Mouse (Mus musculus) liver, embryonic 14.5 days (tissue): ENCODE data around the gene Rps6kc1.

Source experiments
- CTCF ChIP-seq: IDR thresholded peaks from 2 replicates; pipeline ENCODE4 v1.5.1; 2016; ENCODE audit warnings: antibody characterized with exemption, low read depth, control low read depth
- EP300 ChIP-seq: IDR thresholded peaks from 2 replicates; pipeline ENCODE4 v1.6.1; 2016; ENCODE audit warnings: antibody characterized with exemption, low read depth

DNA sequence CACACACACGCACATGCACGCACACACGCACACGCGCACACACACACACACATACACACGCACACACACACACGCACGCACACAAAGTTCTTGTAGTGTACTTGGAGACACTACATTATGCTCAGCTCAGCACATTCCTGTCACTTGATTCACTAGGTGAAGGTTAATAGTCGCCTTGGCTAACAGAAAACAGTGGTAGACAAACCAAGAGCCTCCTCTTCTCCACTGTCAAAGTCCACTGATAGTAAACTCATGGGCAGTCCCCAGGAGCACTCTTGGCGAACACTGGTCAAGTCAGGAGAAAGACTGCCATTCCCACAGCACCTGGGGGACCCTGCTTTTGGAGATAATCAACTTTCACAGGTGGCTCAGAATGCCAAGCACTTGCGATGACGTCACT is 40.5 kb downstream of the Rps6kc1 start:
- no peak for TF ChIP-seq CTCF
- TF ChIP-seq EP300 = no peak
